Mouse (Mus musculus): ENCODE measurements at regions not wholly inside any gene's neighbourhood (a gene's known extent, or its start where the extent isn't known, plus 50 kb on each side); places are given as distances from the start of the nearest gene placed in this dataset.

- no peaks in the 10 kb centered on the region for H3K36me3 ChIP-seq
- H3K9me3 ChIP-seq (replicated peaks): no peaks in the 10 kb centered on the region
- 56% methylated on average over 4 of the region's 4 CpGs for WGBS
- no peak overlapping the region for H3K9ac ChIP-seq
- no peak for ATAC-seq (ENCODE audit: insufficient number of reproducible peaks, low FRiP score)
- H3K27ac ChIP-seq (ENCODE audit: poor library complexity, severe bottlenecking): no peak overlapping the region
- no peak overlapping the region for H3K4me3 ChIP-seq
- no peak overlapping the region for H3K4me2 ChIP-seq
- no peaks in the 10 kb centered on the region for H3K27me3 ChIP-seq (replicated peaks)
- 0 out of 2 replicates have a peak, but pooled peaks cover 8% of the 10 kb centered on the region for H3K4me1 ChIP-seq (replicated peaks)
Observed at GRCm38 (mm10) chr15:36427334-36427733, 580.2 kb downstream of the Zfp706 start.

DNA sequence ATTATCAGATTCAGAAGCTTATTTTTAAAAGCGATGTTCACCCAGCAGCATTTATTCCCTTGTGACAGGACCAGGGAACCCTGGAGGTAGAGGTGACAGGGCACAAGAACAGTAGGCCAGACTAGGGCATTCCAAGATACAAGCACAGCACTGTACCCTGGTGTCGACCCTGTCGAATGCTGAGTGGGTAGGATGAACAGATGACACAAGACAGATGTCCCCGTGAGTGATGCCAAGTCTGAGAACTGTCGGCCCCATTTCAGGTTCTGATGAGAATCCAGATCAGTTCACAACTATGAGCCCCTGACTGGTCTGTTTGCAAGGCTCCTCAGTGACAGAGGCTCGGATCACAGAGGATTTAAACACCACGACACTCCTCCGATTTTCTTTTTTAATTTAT, 581.7 kb downstream of the Zfp706 start:
- Histone ChIP-seq H3K4me3 (no peak overlapping the region), H3K9ac (no peak overlapping the region), H3K27ac (ENCODE audit: poor library complexity, severe bottlenecking) (no peak overlapping the region), H3K4me1 (replicated peaks) (0 out of 2 replicates have a peak, but pooled peaks cover 8% of the 10 kb centered on the region), H3K9me3 (replicated peaks) (no peaks in the 10 kb centered on the region), H3K27me3 (replicated peaks) (no peaks in the 10 kb centered on the region), H3K36me3 (no peaks in the 10 kb centered on the region), H3K4me2 (no peak overlapping the region)
- ATAC-seq (ENCODE audit: insufficient number of reproducible peaks, low FRiP score): no peak
- WGBS: 52% methylated on average over 8 of the region's 8 CpGs

DNA sequence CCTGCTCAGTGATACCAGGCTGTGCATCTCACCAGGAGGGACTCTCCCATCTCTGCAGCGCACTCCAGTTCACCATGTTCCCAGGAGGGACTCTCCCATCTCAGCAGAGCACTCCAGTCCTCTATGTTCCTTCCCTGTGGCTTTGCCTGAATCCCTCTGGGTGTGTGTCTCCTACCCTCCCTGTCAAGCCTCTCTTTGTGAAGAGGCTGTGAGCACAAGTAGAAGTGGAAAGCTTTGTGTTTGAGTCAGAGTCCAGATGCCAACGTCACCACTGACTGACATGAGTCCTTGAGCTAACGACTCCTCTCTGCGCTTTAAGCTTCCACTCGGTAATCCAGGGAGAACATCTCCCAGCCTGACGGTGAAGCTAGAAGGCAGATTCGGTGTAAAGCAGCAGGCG, 583.5 kb downstream of the Zfp706 start:
- Histone ChIP-seq H3K4me3 (no peak overlapping the region), H3K27me3 (replicated peaks) (no peaks in the 10 kb centered on the region), H3K27ac (ENCODE audit: poor library complexity, severe bottlenecking) (no peak overlapping the region), H3K36me3 (no peaks in the 10 kb centered on the region), H3K4me2 (no peak overlapping the region), H3K9ac (no peak overlapping the region), H3K4me1 (replicated peaks) (peaks cover 19% of the 10 kb centered on the region), H3K9me3 (replicated peaks) (no peaks in the 10 kb centered on the region)
- WGBS: 67% methylated on average over 8 of the region's 8 CpGs
- ATAC-seq (ENCODE audit: insufficient number of reproducible peaks, low FRiP score): no peak

DNA sequence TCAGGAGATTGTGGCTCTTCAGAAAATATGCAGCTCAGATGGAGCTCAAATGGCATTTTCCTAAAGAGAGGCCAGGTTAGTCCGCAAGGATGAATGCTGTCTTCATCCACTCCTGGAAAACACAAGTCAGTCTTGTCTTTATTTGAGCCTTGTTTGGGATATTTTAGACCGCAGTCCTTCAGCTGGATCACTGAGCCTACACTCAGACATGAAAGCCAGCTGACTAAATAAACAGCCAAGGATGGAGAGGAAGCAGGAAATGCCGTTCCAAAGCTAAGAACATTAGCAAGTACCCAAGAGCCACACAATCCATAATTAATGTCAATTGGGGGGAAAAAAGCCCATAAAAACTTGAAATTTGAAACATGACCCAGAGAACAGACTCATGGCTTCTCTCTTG, 584.8 kb downstream of the Zfp706 start:
- H3K4me3 ChIP-seq: no peak overlapping the region
- H3K4me2 ChIP-seq: no peak overlapping the region
- no peak for ATAC-seq (ENCODE audit: insufficient number of reproducible peaks, low FRiP score)
- H3K9ac ChIP-seq: no peak overlapping the region
- H3K27ac ChIP-seq (ENCODE audit: poor library complexity, severe bottlenecking): no peak overlapping the region
- H3K4me1 ChIP-seq (replicated peaks): peaks cover 19% of the 10 kb centered on the region
- H3K36me3 ChIP-seq: no peaks in the 10 kb centered on the region
- H3K27me3 ChIP-seq (replicated peaks): no peaks in the 10 kb centered on the region
- H3K9me3 ChIP-seq (replicated peaks): no peaks in the 10 kb centered on the region
- WGBS: 67% methylated on average over 3 of the region's 3 CpGs

GRCm38 (mm10) chr15:36419943-36420480, 587.6 kb downstream of the Zfp706 start:
- 50% methylated on average over 7 of the region's 7 CpGs for WGBS
- H3K4me2 ChIP-seq: no peak overlapping the region

DNA sequence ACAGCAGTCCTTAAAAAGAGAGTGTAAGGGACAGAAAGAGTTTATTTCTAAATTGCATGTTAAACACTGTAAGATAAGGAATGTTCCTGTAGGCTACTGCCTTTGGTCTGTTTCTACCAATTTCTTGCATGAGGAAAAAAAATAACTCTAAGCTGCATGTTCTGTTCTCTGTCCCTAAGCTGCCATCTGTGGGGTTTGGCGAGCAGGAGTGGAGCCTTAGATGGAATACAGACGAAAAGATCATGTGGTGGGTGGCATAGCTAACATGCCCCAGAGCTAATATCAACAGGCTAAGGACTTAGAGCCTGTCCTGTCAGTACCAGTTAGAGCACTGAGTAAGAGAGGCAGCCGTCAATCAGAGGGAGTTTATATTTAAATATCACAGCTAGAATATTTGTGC, 590.1 kb downstream of the Zfp706 start:
- H3K4me3 ChIP-seq: no peak overlapping the region
- no peak overlapping the region for H3K4me2 ChIP-seq
- no peak overlapping the region for H3K9ac ChIP-seq
- H3K9me3 ChIP-seq (replicated peaks): no peaks in the 10 kb centered on the region
- no peak for ATAC-seq (ENCODE audit: insufficient number of reproducible peaks, low FRiP score)
- 56% methylated on average over 3 of the region's 3 CpGs for WGBS
- H3K27me3 ChIP-seq (replicated peaks): no peaks in the 10 kb centered on the region
- peaks cover 11% of the 10 kb centered on the region for H3K4me1 ChIP-seq (replicated peaks)
- no peaks in the 10 kb centered on the region for H3K36me3 ChIP-seq
- H3K27ac ChIP-seq (ENCODE audit: poor library complexity, severe bottlenecking): no peak overlapping the region

More at GRCm38 (mm10) chr15:36419943-36420480, 587.6 kb downstream of the Zfp706 start:
- ATAC-seq (ENCODE audit: insufficient number of reproducible peaks, low FRiP score): no peak
- H3K4me1 ChIP-seq (replicated peaks): peaks cover 11% of the 10 kb centered on the region
- H3K9me3 ChIP-seq (replicated peaks): no peaks in the 10 kb centered on the region
- no peak overlapping the region for H3K4me3 ChIP-seq
- H3K27ac ChIP-seq (ENCODE audit: poor library complexity, severe bottlenecking): no peak overlapping the region
- no peak overlapping the region for H3K9ac ChIP-seq
- no peaks in the 10 kb centered on the region for H3K36me3 ChIP-seq
- H3K27me3 ChIP-seq (replicated peaks): no peaks in the 10 kb centered on the region

- no peaks in the 10 kb centered on the region for H3K27me3 ChIP-seq (replicated peaks)
- no peak overlapping the region for H3K27ac ChIP-seq (ENCODE audit: poor library complexity, severe bottlenecking)
- no peak overlapping the region for H3K9ac ChIP-seq
- H3K9me3 ChIP-seq (replicated peaks): no peaks in the 10 kb centered on the region
- ATAC-seq (ENCODE audit: insufficient number of reproducible peaks, low FRiP score): no peak
- 78% methylated on average over 5 of the region's 5 CpGs for WGBS
- H3K36me3 ChIP-seq: no peaks in the 10 kb centered on the region
- no peak overlapping the region for H3K4me3 ChIP-seq
- peaks cover 11% of the 10 kb centered on the region for H3K4me1 ChIP-seq (replicated peaks)
- no peak overlapping the region for H3K4me2 ChIP-seq
Observed at GRCm38 (mm10) chr15:36415552-36416249, 591.9 kb downstream of the Zfp706 start.

GRCm38 (mm10) chr15:36412016-36412415, 595.6 kb downstream of the Zfp706 start:
- no peaks in the 10 kb centered on the region for H3K4me1 ChIP-seq (replicated peaks)
- 91% methylated on average over 3 of the region's 3 CpGs for WGBS
- H3K27me3 ChIP-seq (replicated peaks): no peaks in the 10 kb centered on the region

GRCm38 (mm10) chr15:36405446-36405845, 602.1 kb downstream of the Zfp706 start:
- ATAC-seq (ENCODE audit: insufficient number of reproducible peaks, low FRiP score): no peak
- no peak overlapping the region for H3K9ac ChIP-seq
- no peak overlapping the region for H3K27ac ChIP-seq (ENCODE audit: poor library complexity, severe bottlenecking)
- H3K9me3 ChIP-seq (replicated peaks): no peaks in the 10 kb centered on the region
- H3K27me3 ChIP-seq (replicated peaks): no peaks in the 10 kb centered on the region
- WGBS: 68% methylated on average over 3 of the region's 3 CpGs
- H3K4me1 ChIP-seq (replicated peaks): no peaks in the 10 kb centered on the region
- no peak overlapping the region for H3K4me2 ChIP-seq
- H3K4me3 ChIP-seq: no peak overlapping the region
- no peaks in the 10 kb centered on the region for H3K36me3 ChIP-seq

More at GRCm38 (mm10) chr15:36412016-36412415, 595.6 kb downstream of the Zfp706 start:
- no peak overlapping the region for H3K4me2 ChIP-seq
- no peaks in the 10 kb centered on the region for H3K36me3 ChIP-seq
- no peak overlapping the region for H3K4me3 ChIP-seq
- no peak for ATAC-seq (ENCODE audit: insufficient number of reproducible peaks, low FRiP score)
- H3K9me3 ChIP-seq (replicated peaks): no peaks in the 10 kb centered on the region
- H3K27ac ChIP-seq (ENCODE audit: poor library complexity, severe bottlenecking): no peak overlapping the region
- H3K9ac ChIP-seq: no peak overlapping the region

GRCm38 (mm10) chr15:36403336-36404119, 604.0 kb downstream of the Zfp706 start:
- peaks cover 9% of the 10 kb centered on the region for H3K4me1 ChIP-seq (replicated peaks)
- no peak overlapping the region for H3K4me2 ChIP-seq
- no peak overlapping the region for H3K27ac ChIP-seq (ENCODE audit: poor library complexity, severe bottlenecking)
- H3K9me3 ChIP-seq (replicated peaks): no peaks in the 10 kb centered on the region
- no peak for ATAC-seq (ENCODE audit: insufficient number of reproducible peaks, low FRiP score)
- H3K9ac ChIP-seq: no peak overlapping the region
- 68% methylated on average over 6 of the region's 6 CpGs for WGBS
- no peaks in the 10 kb centered on the region for H3K36me3 ChIP-seq
- no peaks in the 10 kb centered on the region for H3K27me3 ChIP-seq (replicated peaks)
- no peak overlapping the region for H3K4me3 ChIP-seq

GRCm38 (mm10) chr15:36402051-36402450, 605.5 kb downstream of the Zfp706 start:
- Histone ChIP-seq H3K9ac (no peak overlapping the region), H3K36me3 (no peaks in the 10 kb centered on the region), H3K27me3 (replicated peaks) (no peaks in the 10 kb centered on the region), H3K4me1 (replicated peaks) (peaks cover 9% of the 10 kb centered on the region), H3K4me3 (no peak overlapping the region), H3K9me3 (replicated peaks) (no peaks in the 10 kb centered on the region), H3K27ac (ENCODE audit: poor library complexity, severe bottlenecking) (no peak overlapping the region), H3K4me2 (no peak overlapping the region)
- ATAC-seq (ENCODE audit: insufficient number of reproducible peaks, low FRiP score): no peak
- WGBS: 80% methylated on average over 1 of the region's 1 CpGs
